Mouse (Mus musculus): ENCODE measurements around the gene Slc33a1. TPM values are rescaled to one million over a fixed set of nuclear protein-coding genes. Genes with fewer than 3 reads are reported as not detected.

Slc33a1 gene
- total RNA-seq, 4 experiments from 2014 or later, result 26.2 to 31.3 (median 30.0) TPM

GRCm38 (mm10) chr3:63898581-63899308 is 65.8 kb downstream of the Slc33a1 start:
- DNase-seq (ENCODE audit: low spot score in 2 of 2), result peak; percentile 77 to 85

- DNase-seq (ENCODE audit: low spot score in 2 of 2), result no peak
These were observed 67.4 kb downstream of the Slc33a1 start for GRCm38 (mm10) chr3:63897177-63897576.

- DNase-seq (ENCODE audit: low spot score in 2 of 2), result no peak
These were observed 68.3 kb downstream of the Slc33a1 start for GRCm38 (mm10) chr3:63896303-63896702.

- DNase-seq (ENCODE audit: low spot score in 2 of 2), result no peak
These were observed 68.8 kb downstream of the Slc33a1 start for GRCm38 (mm10) chr3:63895786-63896185.

GRCm38 (mm10) chr3:63893677-63894076 is 70.9 kb downstream of the Slc33a1 start:
- DNase-seq (ENCODE audit: low spot score in 2 of 2), result no peak

GRCm38 (mm10) chr3:63892154-63892553 is 72.4 kb downstream of the Slc33a1 start:
- DNase-seq (ENCODE audit: low spot score in 2 of 2), result no peak

Other genes starting within 250 kb of the Slc33a1 start
- 1 to 10 TPM; 5.5 to 8.3 (median 7.0) TPM for gene Plch1, start 65.3 kb downstream of the Slc33a1 start, total RNA-seq (2022)
- gene E130311K13Rik, start 35.3 kb downstream of the Slc33a1 start, total RNA-seq (2022), result 10 to 100 TPM; 13.1 to 14.4 (median 13.5) TPM
- gene Gmps, start 11.3 kb upstream of the Slc33a1 start, total RNA-seq (2022), result 10 to 100 TPM; 39.3 to 56.4 (median 47.0) TPM
- under 1 TPM; 0.33 to 0.92 (median 0.67) TPM for gene Vmn2r1, start 116.8 kb upstream of the Slc33a1 start, total RNA-seq (2022)
- gene Vmn2r2, start 177.2 kb upstream of the Slc33a1 start, total RNA-seq (2022), result not detected

All from layer of hippocampus, adult 8-10 months (tissue).